Mouse (Mus musculus) C2C12 (cell line): ENCODE measurements at regions not wholly inside any gene's neighbourhood (a gene's known extent, or its start where the extent isn't known, plus 50 kb on each side); places are given as distances from the start of the nearest gene placed in this dataset.

ENCODE experiments used
- CTCF ChIP-seq: IDR thresholded peaks from one replicate; pipeline ENCODE4 v1.5.1; 2011; ENCODE audit not compliant: control insufficient read depth, insufficient read depth, insufficient read length
- MAX ChIP-seq: IDR thresholded peaks from one replicate; pipeline ENCODE4 v1.6.1; 2011; ENCODE audit warnings: mild to moderate bottlenecking, control low read depth
- MYOD1 ChIP-seq: IDR thresholded peaks from one replicate; pipeline ENCODE4 v1.6.1; 2011; ENCODE audit warnings: low read depth; ENCODE audit not compliant: control insufficient read depth, insufficient read length
- USF1 ChIP-seq: IDR thresholded peaks from one replicate; pipeline ENCODE4 v1.6.1; 2011; ENCODE audit warnings: low read depth, mild to moderate bottlenecking, control low read depth, moderate library complexity

- no peak for TF ChIP-seq CTCF
- TF ChIP-seq MAX: no peak
- TF ChIP-seq MYOD1: no peak
- TF ChIP-seq USF1: no peak
Observed at GRCm38 (mm10) chr11:22584100-22584487, 72.2 kb downstream of the Tmem17 start.
